Mouse (Mus musculus) CH12.LX (cell line): ENCODE results near the gene Filip1l. TPM values are rescaled to one million over a fixed set of nuclear protein-coding genes. Genes with fewer than 3 reads are reported as not detected.
A peak's percentile ranks its signal among the peaks of the same experiment; 100 is the strongest.

Experiments used
- DNase-seq: peaks from one replicate; pipeline ENCODE4 v3.0.0-alpha.2; 2013; ENCODE audit errors: extremely low read depth
- H3K27ac ChIP-seq: 2 replicates; pipeline ENCODE4 v1.5.1; 2012; ENCODE audit warnings: low read depth, mild to moderate bottlenecking, control low read depth, moderate library complexity; ENCODE audit not compliant: insufficient read depth
- H3K27me3 ChIP-seq: replicated peaks from 2 replicates; pipeline ENCODE3; 2012; ENCODE audit warnings: inconsistent platforms
- H3K36me3 ChIP-seq, 2 experiments: replicated peaks in 1 of 2; 2 replicates each; pipeline versions ENCODE3 to v1.6.1; 2012; ENCODE audit warnings: inconsistent platforms in 1 of 2, low read length in 1 of 2, mild to moderate bottlenecking in 1 of 2, mixed read lengths in 1 of 2, moderate library complexity in 1 of 2; ENCODE audit not compliant: control insufficient read depth in 1 of 2, insufficient read depth in 1 of 2
- H3K4me1 ChIP-seq, 2 experiments: 2 replicates each; pipeline ENCODE4 v1.6.1; 2012; ENCODE audit warnings: inconsistent platforms in 1 of 2, moderate library complexity in 1 of 2; ENCODE audit not compliant: insufficient read depth in 2 of 2, control insufficient read depth in 1 of 2
- H3K4me2 ChIP-seq: 2 replicates; pipeline ENCODE4 v1.6.1; 2012; ENCODE audit warnings: low read depth, mild to moderate bottlenecking, control low read depth; ENCODE audit not compliant: poor library complexity, insufficient read depth, severe bottlenecking
- H3K4me3 ChIP-seq, 3 experiments: fragments of 150-350 bp in 1 of 3; sonication (generic) in 1 of 3; replicated peaks in 1 of 3; 2 replicates each; pipeline versions ENCODE3 to v1.5.1; 2011 to 2012; ENCODE audit warnings: low read depth in 2 of 3, low read length in 2 of 3, mild to moderate bottlenecking in 2 of 3, moderate library complexity in 2 of 3, control low read depth in 1 of 3, improper control_type of control experiment in 1 of 3, inconsistent platforms in 1 of 3, mixed read lengths in 1 of 3; ENCODE audit not compliant: poor library complexity in 1 of 3
- H3K79me2 ChIP-seq: replicated peaks from 2 replicates; pipeline ENCODE4 v1.6.1; 2012; ENCODE audit warnings: mild to moderate bottlenecking, moderate library complexity; ENCODE audit not compliant: control insufficient read depth, poor library complexity, insufficient read depth, severe bottlenecking; ENCODE audit errors: extremely low read depth
- H3K9ac ChIP-seq: 2 replicates; pipeline ENCODE4 v1.6.1; 2012; ENCODE audit warnings: low read depth, mild to moderate bottlenecking, control low read depth, moderate library complexity; ENCODE audit not compliant: insufficient read depth
- H3K9me3 ChIP-seq: replicated peaks from 2 replicates; pipeline ENCODE3; 2012; ENCODE audit warnings: low read length, inconsistent platforms, mixed read lengths
- E2F4 ChIP-seq: IDR thresholded peaks from 2 replicates; pipeline ENCODE4 v1.6.1; 2011; ENCODE audit warnings: low read depth, low read length, improper control_type of control experiment; ENCODE audit not compliant: insufficient replicate concordance
- GABPA ChIP-seq: IDR thresholded peaks from 2 replicates; pipeline ENCODE4 v1.6.1; 2012; ENCODE audit warnings: low read depth, low read length, improper control_type of control experiment, inconsistent platforms; ENCODE audit not compliant: insufficient replicate concordance
- IRF4 ChIP-seq: IDR thresholded peaks from 2 replicates; pipeline ENCODE4 v1.6.1; 2014; ENCODE audit warnings: low read depth, mild to moderate bottlenecking, inconsistent platforms, low read length, improper control_type of control experiment
- JUND ChIP-seq: conservative IDR thresholded peaks from 2 replicates; pipeline ENCODE4 v1.6.1; 2011; ENCODE audit warnings: low read depth, low read length, improper control_type of control experiment
- MAFK ChIP-seq: IDR thresholded peaks from 2 replicates; pipeline ENCODE4 v1.6.1; 2011; ENCODE audit warnings: low read length, improper control_type of control experiment; ENCODE audit not compliant: insufficient replicate concordance
- MAZ ChIP-seq: IDR thresholded peaks from 2 replicates; pipeline ENCODE4 v1.6.1; 2012; ENCODE audit warnings: low read depth, mild to moderate bottlenecking, inconsistent platforms, low read length, improper control_type of control experiment, moderate library complexity
- MEF2A ChIP-seq: IDR thresholded peaks from 2 replicates; pipeline ENCODE4 v1.6.1; 2014; ENCODE audit warnings: low read depth, mild to moderate bottlenecking, inconsistent platforms, low read length, improper control_type of control experiment, borderline replicate concordance
- MXI1 ChIP-seq: IDR thresholded peaks from 2 replicates; pipeline ENCODE4 v1.6.1; 2011; ENCODE audit warnings: mild to moderate bottlenecking, low read depth, low read length, improper control_type of control experiment
- NRF1 ChIP-seq: IDR thresholded peaks from 2 replicates; pipeline ENCODE4 v1.6.1; 2014; ENCODE audit warnings: low read depth, mild to moderate bottlenecking, inconsistent platforms, low read length, improper control_type of control experiment, moderate library complexity
- PAX5 ChIP-seq: IDR thresholded peaks from 2 replicates; pipeline ENCODE4 v1.6.1; 2012; ENCODE audit warnings: low read length, inconsistent platforms, mixed read lengths
- POLR2AphosphoS2 ChIP-seq: IDR thresholded peaks from 2 replicates; pipeline ENCODE4 v1.6.1; 2011; ENCODE audit warnings: low read depth, low read length, improper control_type of control experiment
- RAD21 ChIP-seq: IDR thresholded peaks from 2 replicates; pipeline ENCODE4 v1.6.1; 2011; ENCODE audit warnings: low read depth, mild to moderate bottlenecking, low read length, improper control_type of control experiment, moderate library complexity
- SIN3A ChIP-seq: IDR thresholded peaks from 2 replicates; pipeline ENCODE4 v1.6.1; 2012; ENCODE audit warnings: low read length, improper control_type of control experiment, inconsistent platforms
- TBP ChIP-seq: conservative IDR thresholded peaks from 2 replicates; pipeline ENCODE4 v1.6.1; 2011; ENCODE audit warnings: low read depth, low read length, improper control_type of control experiment
- UBTF ChIP-seq: IDR thresholded peaks from 2 replicates; pipeline ENCODE4 v1.6.1; 2012; ENCODE audit warnings: low read depth, mild to moderate bottlenecking, inconsistent platforms, low read length, improper control_type of control experiment, moderate library complexity
- USF2 ChIP-seq: conservative IDR thresholded peaks from 2 replicates; pipeline ENCODE4 v1.6.1; 2011; ENCODE audit warnings: low read depth, low read length, improper control_type of control experiment
- ZNF384 ChIP-seq: IDR thresholded peaks from 2 replicates; pipeline ENCODE4 v1.6.1; 2012; ENCODE audit warnings: low read depth, low read length, improper control_type of control experiment, inconsistent platforms
- dilution Hi-C: fragments of 300-500 bp; cut with MboI; formaldehyde crosslinking; loops from 2 replicates; pipeline ENCODE4 v1.14.3; 2020; ENCODE audit warnings: low sequenced_read_pairs; ENCODE audit not compliant: extremely low pct_unique_long_range_greater_than_20kb, extremely low pct_ligation_motif_present
- in situ Hi-C: fragments of 300-500 bp; cut with MboI; formaldehyde crosslinking; loops from 3 replicates; pipeline ENCODE4 v1.14.3; 2019; ENCODE audit warnings: low sequenced_read_pairs, low pct_ligation_motif_present, low pct_unique_long_range_greater_than_20kb, mixed read lengths
- polyA plus RNA-seq: library from polyadenylated mRNA; unstranded; fragments of >175 nt; gene quantifications from 2 replicates; pipeline ENCODE4 v1.2.1, GENCODE M21; 2012; ENCODE audit warnings: low read depth; ENCODE audit not compliant: insufficient read length
- total RNA-seq, 2 experiments: library from RNA; depleted of rRNA; stranded (reverse); fragments of 300-350 nt in 1 of 2; fragments of >200 nt in 1 of 2; gene quantifications; 2 replicates each; pipeline ENCODE4 v1.2.3; 2012 to 2014

Gene Filip1l
- total and polyA plus RNA-seq, 3 experiments = 2.1 to 17.6 (median 5.7) TPM

DNA sequence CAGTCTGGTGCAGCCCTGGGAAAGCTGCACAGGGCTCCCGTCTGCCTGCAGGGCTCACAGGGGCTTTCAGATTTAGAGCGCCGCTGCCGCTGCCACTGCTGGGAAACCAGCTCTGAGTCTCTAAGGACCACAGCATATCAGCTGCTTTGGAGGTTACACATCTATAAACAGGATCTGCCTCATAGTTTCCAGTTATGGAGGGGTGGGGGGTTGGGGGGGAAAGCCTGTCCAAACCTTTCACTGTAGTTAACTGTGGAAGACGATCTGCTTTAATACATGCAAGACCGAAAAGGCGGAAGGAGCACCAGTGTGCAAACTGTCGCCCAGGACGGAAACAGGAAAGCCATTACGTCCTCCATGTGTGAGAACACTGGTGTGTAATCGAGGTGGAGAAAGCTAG, 40.3 kb downstream of the Filip1l start (continued):
- TF ChIP-seq MAFK (0 out of 2 replicates have a peak, but pooled peaks have one; percentile 52), PAX5 (no peak), E2F4 (no peak), NRF1 (no peak), MXI1 (peak; percentile 31; the same call in 1 of the 2 replicates), USF2 (no peak), SIN3A (peak; percentile 79), UBTF (peak; percentile 57; the same call in 1 of the 2 replicates), MEF2A (peak; percentile 99)

DNA sequence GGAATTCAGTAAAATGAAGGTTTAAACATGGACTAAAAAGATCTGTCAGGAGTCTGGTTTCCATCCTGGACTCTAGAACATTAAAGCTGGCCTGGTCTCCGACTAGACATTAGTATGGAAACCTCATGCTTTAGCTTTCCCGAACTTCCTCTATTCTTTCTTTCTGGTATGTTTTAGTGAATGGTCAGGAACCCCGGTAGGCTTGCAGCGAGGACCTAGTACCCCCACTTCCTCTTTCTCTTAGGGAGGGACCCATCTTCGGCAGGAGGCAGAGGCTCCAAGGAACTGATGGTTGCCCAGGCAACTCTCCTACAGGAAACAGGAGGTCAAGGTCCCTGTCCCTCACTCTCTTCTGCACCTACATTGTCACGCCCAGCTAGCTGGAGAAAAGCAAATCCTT, 43.4 kb downstream of the Filip1l start:
- no peak overlapping the region for H3K4me2 ChIP-seq
- no peaks in the 10 kb centered on the region for H3K79me2 ChIP-seq
- dilution Hi-C loops (no loop called here), in situ Hi-C loops (loop anchor here (5.0 to 25.0 kb wide), 4 partner anchors 91 to 284 kb away; partner anchors contain the start of gene Tomm70a)
- H3K4me3 ChIP-seq = no peak overlapping the region
- TF ChIP-seq ZNF384 (no peak), POLR2AphosphoS2 (no peak), IRF4 (no peak), JUND (no peak)
- H3K9me3 ChIP-seq = no peaks in the 10 kb centered on the region
- no peak overlapping the region for H3K9ac ChIP-seq
- H3K36me3 ChIP-seq = peaks cover 0 to 18% of the 10 kb centered on the region in 2 experiments
- peaks cover 5 to 47% of the 10 kb centered on the region in 2 experiments; a peak in 3 of 4 replicates for H3K4me1 ChIP-seq
- no peak for DNase-seq
- H3K27me3 ChIP-seq = no peaks in the 10 kb centered on the region
- H3K27ac ChIP-seq = no peak overlapping the region

DNA sequence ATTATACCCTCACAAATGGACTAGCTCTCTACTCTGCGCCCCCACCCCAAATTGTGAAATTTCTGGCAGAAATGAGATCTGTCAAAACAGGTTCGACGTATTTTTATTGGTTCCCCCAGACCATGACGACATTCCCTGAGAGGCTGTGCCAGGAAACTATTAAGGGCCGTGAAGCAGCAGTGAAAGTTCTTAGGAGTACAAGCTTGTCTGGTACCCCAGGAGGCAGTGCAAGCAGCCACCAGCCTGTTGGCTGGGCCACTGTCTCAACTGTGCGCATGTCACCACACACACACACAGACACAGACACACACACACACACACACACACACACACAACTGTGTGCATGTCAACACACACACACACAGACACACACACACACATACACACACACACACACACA, 45.0 kb downstream of the Filip1l start:
- Histone ChIP-seq H3K4me3 (no peak overlapping the region), H3K36me3 (peaks cover 0 to 18% of the 10 kb centered on the region in 2 experiments), H3K4me1 (peaks cover 4 to 51% of the 10 kb centered on the region in 2 experiments), H3K9me3 (no peaks in the 10 kb centered on the region), H3K27me3 (no peaks in the 10 kb centered on the region), H3K4me2 (no peak overlapping the region), H3K79me2 (no peaks in the 10 kb centered on the region), H3K27ac (no peak overlapping the region), H3K9ac (no peak overlapping the region)
- DNase-seq = no peak
- in situ Hi-C loops = loop anchor here (5.0 to 25.0 kb wide), 4 partner anchors 93 to 286 kb away; partner anchors contain the start of gene Tomm70a
- dilution Hi-C loops = no loop called here
- TF ChIP-seq RAD21 (no peak), GABPA (no peak), UBTF (no peak), POLR2AphosphoS2 (no peak), JUND (no peak), TBP (no peak), MAZ (no peak), E2F4 (no peak)
